Mouse (Mus musculus) layer of hippocampus, adult 9-11 months (tissue): ENCODE measurements around the gene Syt16.

Experiments used
- DNase-seq: peaks from one replicate; pipeline ENCODE4 v3.0.0; 2022

Gene Syt16

GRCm38 (mm10) chr12:74321981-74322380 lies 324.5 kb downstream of the Syt16 start:
- no peak for DNase-seq
